Comparison of ENCODE assay signal across 8 mouse cellular contexts in genomic region chr7:55841977-55842503, GRCm38 (mm10). TPM values are rescaled to one million over a fixed set of nuclear protein-coding genes. Genes with fewer than 3 reads are reported as not detected.
DNase-seq lines count a peak whose midpoint lies in the region; ATAC-seq and TF ChIP-seq lines count a peak whose summit lies in the region.

No protein-coding gene starts in this region.

- no peaks in the 10 kb centered on the region for H3K9me3 ChIP-seq in heart, embryonic 10.5 days
- H3K9me3 ChIP-seq in kidney, embryonic 15.5 days (replicated peaks): no peaks in the 10 kb centered on the region

- H3K4me2 ChIP-seq in kidney, embryonic 15.5 days: peak overlapping the region; percentile 77

- H3K36me3 ChIP-seq in C2C12 (ENCODE audit: control insufficient read depth, insufficient read depth): no peaks in the 10 kb centered on the region
- H3K36me3 ChIP-seq in heart, embryonic 10.5 days: 0 out of 2 replicates have a peak, but pooled peaks cover 3% of the 10 kb centered on the region
- no peaks in the 10 kb centered on the region for H3K36me3 ChIP-seq in kidney, embryonic 15.5 days
- no peaks in the 10 kb centered on the region for H3K36me3 ChIP-seq in liver, adult 2 months (ENCODE audit: control insufficient read depth, insufficient read depth, low read length)

- peak; percentile 96 for DNase-seq in heart, embryonic 10.5 days (ENCODE audit: low spot score)
- peak; percentile 79 for DNase-seq in liver, adult 2 months (ENCODE audit: extremely low read depth, low read depth, low spot score)
- DNase-seq in spleen, postnatal 36 days (ENCODE audit: low spot score in 2 of 2): peak; percentile 74

- H3K4me1 ChIP-seq in bone marrow macrophage, adult 2 months (ENCODE audit: control insufficient read depth, insufficient read depth, low read length): peaks cover 29% of the 10 kb centered on the region
- H3K4me1 ChIP-seq in embryonic fibroblast, embryonic 13.5 days (ENCODE audit: control insufficient read depth, insufficient read depth, low read length): peaks cover 5% of the 10 kb centered on the region
- H3K4me1 ChIP-seq in heart, embryonic 10.5 days: peaks cover 12% of the 10 kb centered on the region
- peaks cover 20% of the 10 kb centered on the region for H3K4me1 ChIP-seq in kidney, embryonic 15.5 days
- peaks cover 4% of the 10 kb centered on the region; the same call in 1 of the 2 replicates for H3K4me1 ChIP-seq in liver, adult 2 months (ENCODE audit: control insufficient read depth, insufficient read depth, low read length)

- peak overlapping the region; percentile 94 for H3ac ChIP-seq in C2C12 (ENCODE audit: control insufficient read depth, insufficient read length, low read depth)

- no peaks in the 10 kb centered on the region for H3K27me3 ChIP-seq in C2C12 (ENCODE audit: control insufficient read depth, insufficient read depth, insufficient read length)
- no peaks in the 10 kb centered on the region for H3K27me3 ChIP-seq in heart, embryonic 10.5 days (ENCODE audit: insufficient read depth, poor library complexity, severe bottlenecking)
- H3K27me3 ChIP-seq in kidney, embryonic 15.5 days: no peaks in the 10 kb centered on the region
- no peaks in the 10 kb centered on the region for H3K27me3 ChIP-seq in liver, adult 2 months (ENCODE audit: control insufficient read depth, insufficient read depth, low read length)

- peaks cover 43% of the 10 kb centered on the region for H3K79me3 ChIP-seq in C2C12 (ENCODE audit: low read depth)

- WGBS in heart, embryonic 10.5 days: under 1% methylated on average over 42 of the region's 47 CpGs
- under 1% methylated on average over 40 of the region's 47 CpGs for WGBS in kidney, embryonic 15.5 days
- WGBS in liver, adult 2 months: under 1% methylated on average over 47 of the region's 47 CpGs

- no peak for TF ChIP-seq CTCF in C2C12 (IDR thresholded peaks at IDR 0.05; ENCODE audit: control insufficient read depth, insufficient read depth, insufficient read length)
- no peak for TF ChIP-seq CTCF in bone marrow macrophage, adult 2 months (IDR thresholded peaks at IDR 0.05; ENCODE audit: low read depth, low read length)
- TF ChIP-seq CTCF in embryonic fibroblast, embryonic 13.5 days (IDR thresholded peaks at IDR 0.05; ENCODE audit: borderline replicate concordance, insufficient read depth, low read length): no peak
- TF ChIP-seq CTCF in liver, adult 2 months (IDR thresholded peaks at IDR 0.05; ENCODE audit: low read depth, low read length): no peak

- H3K27ac ChIP-seq in bone marrow macrophage, adult 2 months (ENCODE audit: insufficient read depth, low read depth, low read length): peak overlapping the region; percentile 65
- peak overlapping the region; percentile 77 for H3K27ac ChIP-seq in embryonic fibroblast, embryonic 13.5 days (ENCODE audit: insufficient read depth, low read length)
- H3K27ac ChIP-seq in heart, embryonic 10.5 days: peak overlapping the region; percentile 98
- peak overlapping the region; percentile 98 for H3K27ac ChIP-seq in kidney, embryonic 15.5 days
- peak overlapping the region; percentile 64 for H3K27ac ChIP-seq in liver, adult 2 months (replicated peaks; ENCODE audit: insufficient read depth, low read depth, low read length)

- peaks cover 50% of the 10 kb centered on the region for H3K79me2 ChIP-seq in C2C12 (ENCODE audit: control insufficient read depth, insufficient read depth)
- peaks cover 14% of the 10 kb centered on the region; the same call in 1 of the 2 replicates for H3K79me2 ChIP-seq in liver, adult 2 months (ENCODE audit: control insufficient read depth, insufficient read depth, low read length)

- H3K4me3 ChIP-seq in C2C12 (ENCODE audit: insufficient read depth, poor library complexity, severe bottlenecking): peak overlapping the region; percentile 78
- H3K4me3 ChIP-seq in bone marrow macrophage, adult 2 months (ENCODE audit: insufficient read depth, low read length): peak overlapping the region; percentile 89
- H3K4me3 ChIP-seq in embryonic fibroblast, embryonic 13.5 days (ENCODE audit: insufficient read depth, low read length): peak overlapping the region; percentile 74
- H3K4me3 ChIP-seq in heart, embryonic 10.5 days: peak overlapping the region; percentile 96
- H3K4me3 ChIP-seq in kidney, embryonic 15.5 days (replicated peaks): peak overlapping the region; percentile 97
- H3K4me3 ChIP-seq in liver, adult 2 months (ENCODE audit: insufficient read depth, low read depth, low read length): peak overlapping the region; percentile 83

- peak overlapping the region; percentile 95 for H3K9ac ChIP-seq in kidney, embryonic 15.5 days
- H3K9ac ChIP-seq in liver, adult 2 months (ENCODE audit: low read depth, low read length): peak overlapping the region; percentile 86

- peak; percentile 98 for ATAC-seq in kidney, embryonic 15.5 days (replicated peaks; ENCODE audit: low FRiP score)
- ATAC-seq in monocyte, adult 5-6 weeks (replicated peaks; ENCODE audit: insufficient number of reproducible peaks, low FRiP score, low TSS enrichment, poor library complexity, severe bottlenecking): peak; percentile 66

- TF ChIP-seq POLR2A in bone marrow macrophage, adult 2 months (IDR thresholded peaks at IDR 0.05; ENCODE audit: borderline replicate concordance, low read depth, low read length): no peak
- TF ChIP-seq POLR2A in embryonic fibroblast, embryonic 13.5 days (IDR thresholded peaks at IDR 0.05; ENCODE audit: low read depth, low read length): peak; percentile 77
- peak; percentile 54 for TF ChIP-seq POLR2A in liver, adult 2 months (IDR thresholded peaks at IDR 0.05; ENCODE audit: extremely low read depth, insufficient read depth, low read length)

TF ChIP-seq in C2C12, 6 proteins besides CTCF, POLR2A, EP300 and RAD21:
- TF ChIP-seq MYOD1 (IDR thresholded peaks at IDR 0.05; ENCODE audit: control insufficient read depth, insufficient read length, low read depth) (no peak), USF1 (IDR thresholded peaks at IDR 0.05; ENCODE audit: low read depth) (no peak), FOSL1 (IDR thresholded peaks at IDR 0.05; ENCODE audit: insufficient read depth, low read length, poor library complexity, severe bottlenecking) (no peak), MAX (IDR thresholded peaks at IDR 0.05) (no peak), CEBPB (IDR thresholded peaks at IDR 0.05; ENCODE audit: low read depth) (no peak), MYOG (IDR thresholded peaks at IDR 0.05; ENCODE audit: control insufficient read depth, extremely low read depth, insufficient read length) (no peak)

RNA-seq across cellular contexts. Expression of gene Cyfip1, which starts 0.5 kb away (rescaled TPM):
- 47.9 TPM for polyA plus RNA-seq in C2C12 (2012; fragmentation: generic; extraction: Trizol)
- 132 and 147 TPM in 2 replicates for polyA plus RNA-seq in bone marrow macrophage, adult 2 months (2012; ENCODE audit: insufficient read depth, insufficient read length, missing spikeins)
- 120 and 125 TPM in 2 replicates for polyA plus RNA-seq in embryonic fibroblast, embryonic 13.5 days (2011; ENCODE audit: insufficient read length, low read depth, missing spikeins)
- polyA plus RNA-seq in heart, embryonic 10.5 days (2016; fragmentation: Nextera tagmentation; extraction: Ambion mirVana): 63.7 and 68.4 TPM in 2 replicates
- polyA plus RNA-seq in kidney, embryonic 15.5 days (2015; fragmentation: Nextera tagmentation; extraction: Ambion mirVana): 106 and 112 TPM in 2 replicates
- total RNA-seq in liver, adult 2 months (2014; rRNA removed): 44.8 and 45.0 TPM in 2 replicates
- 14.0 and 17.3 TPM in 2 replicates for polyA plus RNA-seq in liver, adult 2 months (2012; rRNA removed)
- total RNA-seq in monocyte, adult 5-6 weeks (2017): 93.0 to 117 TPM (median 105 TPM) in 3 replicates

RNA-seq across cellular contexts. Expression of gene Tubgcp5, which starts 48.1 kb away (rescaled TPM):
- 3.6 TPM for polyA plus RNA-seq in C2C12 (2012; fragmentation: generic; extraction: Trizol)
- polyA plus RNA-seq in bone marrow macrophage, adult 2 months (2012; ENCODE audit: insufficient read depth, insufficient read length, missing spikeins): 21.4 and 25.7 TPM in 2 replicates
- 20.2 and 20.6 TPM in 2 replicates for polyA plus RNA-seq in embryonic fibroblast, embryonic 13.5 days (2011; ENCODE audit: insufficient read length, low read depth, missing spikeins)
- polyA plus RNA-seq in heart, embryonic 10.5 days (2016; fragmentation: Nextera tagmentation; extraction: Ambion mirVana): 24.9 and 26.7 TPM in 2 replicates
- 30.7 and 34.1 TPM in 2 replicates for polyA plus RNA-seq in kidney, embryonic 15.5 days (2015; fragmentation: Nextera tagmentation; extraction: Ambion mirVana)
- total RNA-seq in liver, adult 2 months (2014; rRNA removed): 3.6 and 5.1 TPM in 2 replicates
- polyA plus RNA-seq in liver, adult 2 months (2012; rRNA removed): 1.2 and 1.5 TPM in 2 replicates
- 26.8 to 39.9 TPM (median 34.7 TPM) in 3 replicates for total RNA-seq in monocyte, adult 5-6 weeks (2017)

Comparison
In these comparisons a context has a peak if more than half of its experiments do, and no peak if none do; other contexts are left out.
1. Peak in every context shown above with its lines: DNase-seq, ATAC-seq, H3K4me3 ChIP-seq and H3K27ac ChIP-seq.